Mouse (Mus musculus) kidney, embryonic 14.5 days (tissue): ENCODE data around the gene Xxylt1. TPM values are rescaled to one million over a fixed set of nuclear protein-coding genes. Genes with fewer than 3 reads are reported as not detected.
"Not testable (repeated sequence)": the region's sequence is repeated elsewhere in the genome, so short reads cannot be mapped to it uniquely, and the experiment has no call there.

Source experiments
- ATAC-seq: fragments of 200-750 bp; cut with Nextera tagmentation; 2 replicates; pipeline ENCODE4 v1.8.0; 2017; ENCODE audit warnings: moderate number of reproducible peaks, mild to moderate bottlenecking, moderate TSS enrichment, moderate library complexity; ENCODE audit not compliant: low FRiP score, low TSS enrichment
- H3K27ac ChIP-seq: fragments of 300-500 bp; sonication (generic); 2 replicates; pipeline ENCODE4 v1.5.1; 2014; ENCODE audit warnings: low read depth, mild to moderate bottlenecking, low read length, moderate library complexity, mixed read lengths
- H3K27me3 ChIP-seq: fragments of 300-500 bp; sonication (generic); 2 replicates; pipeline ENCODE4 v1.6.1; 2014; ENCODE audit warnings: mild to moderate bottlenecking, low read length; ENCODE audit not compliant: control insufficient read depth, insufficient read depth
- H3K36me3 ChIP-seq: fragments of 300-500 bp; sonication (generic); 2 replicates; pipeline ENCODE4 v1.6.1; 2014; ENCODE audit warnings: low read length, mixed read lengths; ENCODE audit not compliant: control insufficient read depth, insufficient read depth
- H3K4me1 ChIP-seq: fragments of 300-500 bp; sonication (generic); 2 replicates; pipeline ENCODE4 v1.6.1; 2014; ENCODE audit warnings: low read length, mixed read lengths; ENCODE audit not compliant: control insufficient read depth, insufficient read depth
- H3K4me2 ChIP-seq: fragments of 300-500 bp; sonication (generic); replicated peaks from 2 replicates; pipeline ENCODE4 v1.6.1; 2014; ENCODE audit warnings: low read depth, mild to moderate bottlenecking, low read length
- H3K4me3 ChIP-seq: fragments of 300-500 bp; sonication (generic); 2 replicates; pipeline ENCODE4 v1.5.1; 2014; ENCODE audit warnings: mild to moderate bottlenecking, low read length
- H3K9ac ChIP-seq: fragments of 300-500 bp; sonication (generic); 2 replicates; pipeline ENCODE4 v1.6.1; 2014; ENCODE audit warnings: low read depth, mild to moderate bottlenecking, low read length, moderate library complexity
- H3K9me3 ChIP-seq: fragments of 300-500 bp; sonication (generic); 2 replicates; pipeline ENCODE4 v1.6.1; 2016; ENCODE audit warnings: low read length; ENCODE audit not compliant: control insufficient read depth
- WGBS: fragments of 180-500 bp; shearing (Covaris S2); extraction: QIAGEN DNeasy Blood & Tissue Kit; methylation state at CpG from one replicate; pipeline ENCODE4 v1.1.7; 2014; 5-methylcytosine and 5-hydroxymethylcytosine counted together
- polyA plus RNA-seq: library from polyadenylated mRNA; unstranded; fragments of >200 nt; fragmentation: Nextera tagmentation; extraction: Ambion mirVana; gene quantifications from 2 replicates; pipeline ENCODE4 v1.2.1, GENCODE M21; 2014

Xxylt1 gene
- polyA plus RNA-seq, 1 experiment from 2014 or later, result 28.6 TPM

DNA sequence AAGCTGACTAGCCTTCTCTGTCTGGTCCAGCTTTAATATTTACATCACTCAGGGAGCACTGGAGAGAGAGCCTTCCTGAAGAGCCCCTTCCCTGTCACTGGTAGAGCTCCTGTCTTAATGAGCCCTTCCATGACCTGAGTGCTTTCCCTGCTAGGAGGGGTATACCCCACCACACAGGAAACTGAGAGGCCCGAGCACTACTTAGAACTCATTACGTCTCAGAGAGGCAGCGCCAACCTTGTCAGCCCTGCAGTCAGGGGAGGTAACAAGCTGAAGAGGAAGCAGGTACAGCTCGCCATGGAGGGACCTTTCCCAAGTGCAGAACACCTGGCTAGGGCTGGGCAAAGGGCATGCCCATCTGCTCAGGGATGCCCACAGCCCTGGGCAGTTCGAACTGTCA is 70.8 kb downstream of the Xxylt1 start:
- Histone ChIP-seq H3K4me2 (no peak overlapping the region), H3K9me3 (no peaks in the 10 kb centered on the region), H3K27me3 (no peaks in the 10 kb centered on the region), H3K4me1 (peaks cover 3% of the 10 kb centered on the region; the same call in 1 of the 2 replicates), H3K4me3 (no peak overlapping the region), H3K27ac (no peak overlapping the region), H3K36me3 (no peaks in the 10 kb centered on the region; the same call in 1 of the 2 replicates), H3K9ac (no peak overlapping the region)
- ATAC-seq, result no peak
- 76% methylated on average over 5 of the region's 5 CpGs for WGBS

- peaks cover 19% of the 10 kb centered on the region for H3K4me1 ChIP-seq
- no peak overlapping the region for H3K4me2 ChIP-seq
- H3K9ac ChIP-seq, result no peak overlapping the region
- no peaks in the 10 kb centered on the region; the same call in 1 of the 2 replicates for H3K36me3 ChIP-seq
- ATAC-seq, result no peak
- no peaks in the 10 kb centered on the region for H3K9me3 ChIP-seq
- no peak overlapping the region for H3K27ac ChIP-seq
- no peaks in the 10 kb centered on the region for H3K27me3 ChIP-seq
- 79% methylated on average over 7 of the region's 7 CpGs for WGBS
- no peak overlapping the region for H3K4me3 ChIP-seq
Observed at GRCm38 (mm10) chr16:31008326-31008725, 72.9 kb downstream of the Xxylt1 start.

DNA sequence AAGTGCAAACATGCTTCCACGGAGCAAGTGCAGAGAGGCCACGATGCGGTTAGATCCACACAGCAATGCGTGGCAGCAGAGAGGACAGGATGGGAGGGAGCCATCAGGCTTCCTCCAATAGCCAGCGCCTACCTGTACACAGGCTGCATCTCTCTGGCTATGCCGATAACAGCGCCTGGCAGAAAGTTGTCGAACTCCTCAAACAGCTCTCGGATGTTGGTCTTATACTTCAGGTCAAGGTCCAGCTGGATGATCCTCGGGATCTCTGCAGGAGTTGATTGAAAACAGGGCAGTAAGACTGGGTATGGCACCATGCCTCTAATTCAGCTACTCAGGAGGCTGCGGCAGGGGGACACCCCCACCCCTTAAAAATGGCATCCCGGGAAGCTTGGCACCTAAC is 73.7 kb downstream of the Xxylt1 start:
- peaks cover 25% of the 10 kb centered on the region for H3K4me1 ChIP-seq
- no peak overlapping the region for H3K4me3 ChIP-seq
- no peaks in the 10 kb centered on the region; the same call in 1 of the 2 replicates for H3K36me3 ChIP-seq
- H3K4me2 ChIP-seq, result no peak overlapping the region
- no peak overlapping the region for H3K9ac ChIP-seq
- H3K9me3 ChIP-seq, result no peaks in the 10 kb centered on the region
- no peak for ATAC-seq
- H3K27me3 ChIP-seq, result no peaks in the 10 kb centered on the region
- 88% methylated on average over 12 of the region's 12 CpGs for WGBS
- H3K27ac ChIP-seq, result no peak overlapping the region

- Histone ChIP-seq H3K27me3 (no peaks in the 10 kb centered on the region), H3K36me3 (no peaks in the 10 kb centered on the region; the same call in 1 of the 2 replicates), H3K4me1 (peaks cover 25% of the 10 kb centered on the region), H3K4me2 (no peak overlapping the region), H3K4me3 (no peak overlapping the region), H3K27ac (no peak overlapping the region), H3K9me3 (peaks cover 2% of the 10 kb centered on the region; the same call in 1 of the 2 replicates), H3K9ac (no peak overlapping the region)
- 50% methylated on average over 7 of the region's 7 CpGs for WGBS
- no peak for ATAC-seq
Observed at GRCm38 (mm10) chr16:31005693-31006092, 75.5 kb downstream of the Xxylt1 start.

DNA sequence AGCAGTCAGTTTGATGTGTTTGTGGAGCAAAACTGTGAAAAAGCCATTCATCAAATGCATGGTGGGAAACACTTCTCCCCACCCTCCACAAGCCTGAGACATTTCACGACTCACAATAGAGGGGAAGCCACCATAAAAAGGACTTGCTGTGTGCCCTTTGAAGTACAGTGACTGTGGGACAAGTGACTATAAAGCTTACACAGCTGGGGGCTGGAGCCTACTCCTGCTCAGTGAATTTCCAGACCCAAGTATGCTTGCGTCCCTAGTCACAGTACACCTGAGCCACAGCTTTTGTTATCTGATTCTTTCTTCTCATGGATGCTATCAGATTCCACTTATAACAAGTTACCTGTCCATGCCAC is 76.9 kb downstream of the Xxylt1 start:
- Histone ChIP-seq H3K27ac (peak overlapping the region; percentile 80), H3K9ac (no peak overlapping the region), H3K27me3 (no peaks in the 10 kb centered on the region), H3K4me3 (no peak overlapping the region), H3K4me1 (peaks cover 25% of the 10 kb centered on the region), H3K4me2 (no peak overlapping the region), H3K9me3 (peaks cover 4% of the 10 kb centered on the region; the same call in 1 of the 2 replicates), H3K36me3 (no peaks in the 10 kb centered on the region; the same call in 1 of the 2 replicates)
- ATAC-seq, result 0 out of 2 replicates have a peak, but pooled peaks have one; percentile 2
- WGBS, result 21% methylated on average over 2 of the region's 2 CpGs

GRCm38 (mm10) chr16:31003592-31004320 is 77.5 kb downstream of the Xxylt1 start:
- not testable (repeated sequence) for H3K36me3 ChIP-seq, H3K9me3 ChIP-seq, H3K4me3 ChIP-seq, H3K27me3 ChIP-seq, H3K9ac ChIP-seq
- ATAC-seq, result peak; percentile 79
- H3K4me1 ChIP-seq, result peaks cover 25% of the 10 kb centered on the region
- H3K27ac ChIP-seq, result peak overlapping the region; percentile 80
- H3K4me2 ChIP-seq, result peak overlapping the region; percentile 27; the same call in 1 of the 2 replicates
- 5% methylated on average over 10 of the region's 10 CpGs for WGBS

- Histone ChIP-seq H3K4me1 (peaks cover 22% of the 10 kb centered on the region), H3K36me3 (no peaks in the 10 kb centered on the region; the same call in 1 of the 2 replicates), H3K9ac (no peak overlapping the region), H3K27ac (no peak overlapping the region; the same call in 1 of the 2 replicates), H3K27me3 (no peaks in the 10 kb centered on the region), H3K9me3 (peaks cover 4% of the 10 kb centered on the region; the same call in 1 of the 2 replicates), H3K4me3 (no peak overlapping the region), H3K4me2 (no peak overlapping the region)
- no peak for ATAC-seq
- 58% methylated on average over 6 of the region's 6 CpGs for WGBS
Observed at GRCm38 (mm10) chr16:31002926-31003325, 78.3 kb downstream of the Xxylt1 start.

DNA sequence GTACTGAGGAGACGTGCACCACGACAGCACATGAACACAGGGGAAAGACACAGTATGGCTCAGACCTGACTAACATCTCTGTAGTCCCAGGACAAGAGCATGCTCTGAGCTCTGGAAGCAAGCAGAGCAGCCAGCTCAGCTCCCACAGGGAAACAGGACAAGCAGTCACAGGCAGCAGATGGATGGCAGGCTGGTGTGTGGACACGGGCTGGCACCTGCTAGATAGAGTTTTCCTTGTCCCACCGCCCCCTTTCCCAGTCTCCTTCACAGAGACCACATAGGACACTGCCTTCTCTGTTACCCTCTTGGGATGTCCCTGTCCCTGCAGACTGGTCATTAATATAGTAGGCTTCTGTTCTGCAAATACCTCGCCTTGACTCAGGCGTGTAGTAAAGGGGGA is 79.1 kb downstream of the Xxylt1 start:
- H3K27ac ChIP-seq, result no peak overlapping the region
- no peak overlapping the region for H3K9ac ChIP-seq
- peaks cover 4% of the 10 kb centered on the region; the same call in 1 of the 2 replicates for H3K9me3 ChIP-seq
- WGBS, result 83% methylated on average over 6 of the region's 6 CpGs
- no peaks in the 10 kb centered on the region; the same call in 1 of the 2 replicates for H3K36me3 ChIP-seq
- H3K4me1 ChIP-seq, result peaks cover 22% of the 10 kb centered on the region
- no peaks in the 10 kb centered on the region for H3K27me3 ChIP-seq
- ATAC-seq, result no peak
- H3K4me3 ChIP-seq, result no peak overlapping the region
- H3K4me2 ChIP-seq, result no peak overlapping the region

DNA sequence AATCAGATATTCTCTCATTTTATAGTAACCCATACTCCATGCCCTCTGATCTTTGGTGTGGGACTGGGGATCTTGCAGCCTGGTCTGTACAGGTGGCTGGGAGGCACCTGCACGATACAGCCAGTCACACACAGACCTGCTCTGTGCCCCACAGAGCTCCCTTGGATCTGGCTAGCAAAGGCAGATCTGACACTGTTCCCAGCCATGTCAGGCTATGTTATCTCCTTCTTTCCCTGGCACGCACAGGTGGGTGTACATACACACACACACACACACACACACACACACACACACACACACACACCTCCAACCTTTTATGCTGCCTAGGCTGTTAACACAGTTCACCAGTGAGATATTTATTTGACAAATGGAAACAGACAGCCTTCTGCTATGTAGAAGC is 82.5 kb downstream of the Xxylt1 start:
- Histone ChIP-seq H3K9me3 (peaks cover 4% of the 10 kb centered on the region; the same call in 1 of the 2 replicates), H3K27me3 (no peaks in the 10 kb centered on the region), H3K4me2 (no peak overlapping the region), H3K27ac (no peak overlapping the region), H3K9ac (no peak overlapping the region), H3K36me3 (no peaks in the 10 kb centered on the region), H3K4me1 (peaks cover 10% of the 10 kb centered on the region), H3K4me3 (no peak overlapping the region)
- WGBS, result 87% methylated on average over 2 of the region's 2 CpGs
- no peak for ATAC-seq
